Mouse (Mus musculus) central nervous system, embryonic 11.5 days (tissue): Measurements from ENCODE around the gene Oxct2a. TPM values are rescaled to one million over a fixed set of nuclear protein-coding genes. Genes with fewer than 3 reads are reported as not detected.

ENCODE experiments used
- polyA plus RNA-seq: library from polyadenylated mRNA; depleted of rRNA; stranded (reverse); fragments of >200 nt; gene quantifications from 2 replicates; pipeline ENCODE4 v1.2.3, GENCODE M21; 2012; rRNA removed

Gene Oxct2a
- polyA plus RNA-seq, result 0.04 TPM in 1 of 2 replicates, not detected in the other

DNA sequence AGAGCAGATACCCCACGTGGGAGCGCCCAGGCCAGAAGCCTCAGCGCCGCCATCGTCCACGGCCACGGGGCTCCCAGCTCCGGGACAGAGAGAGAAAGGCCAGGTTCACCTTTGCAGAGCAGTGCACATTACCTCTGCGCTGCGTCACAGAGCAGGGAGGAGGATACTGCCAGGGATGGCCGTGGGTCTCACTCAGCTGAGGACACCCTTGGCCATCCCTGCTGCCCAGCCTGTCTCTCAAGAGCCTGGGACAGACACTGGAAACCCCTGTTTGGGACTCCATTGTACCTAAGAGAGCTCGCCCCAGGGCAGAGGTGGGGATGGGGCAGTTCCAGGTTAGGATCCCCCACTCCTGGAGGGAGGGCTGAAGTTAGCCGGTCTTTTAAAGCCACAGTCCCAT lies at the start of gene Oxct2a:
TSS of gene Oxct2a (minus strand) at position 101 of the 400 bp plus-strand sequence.

DNA sequence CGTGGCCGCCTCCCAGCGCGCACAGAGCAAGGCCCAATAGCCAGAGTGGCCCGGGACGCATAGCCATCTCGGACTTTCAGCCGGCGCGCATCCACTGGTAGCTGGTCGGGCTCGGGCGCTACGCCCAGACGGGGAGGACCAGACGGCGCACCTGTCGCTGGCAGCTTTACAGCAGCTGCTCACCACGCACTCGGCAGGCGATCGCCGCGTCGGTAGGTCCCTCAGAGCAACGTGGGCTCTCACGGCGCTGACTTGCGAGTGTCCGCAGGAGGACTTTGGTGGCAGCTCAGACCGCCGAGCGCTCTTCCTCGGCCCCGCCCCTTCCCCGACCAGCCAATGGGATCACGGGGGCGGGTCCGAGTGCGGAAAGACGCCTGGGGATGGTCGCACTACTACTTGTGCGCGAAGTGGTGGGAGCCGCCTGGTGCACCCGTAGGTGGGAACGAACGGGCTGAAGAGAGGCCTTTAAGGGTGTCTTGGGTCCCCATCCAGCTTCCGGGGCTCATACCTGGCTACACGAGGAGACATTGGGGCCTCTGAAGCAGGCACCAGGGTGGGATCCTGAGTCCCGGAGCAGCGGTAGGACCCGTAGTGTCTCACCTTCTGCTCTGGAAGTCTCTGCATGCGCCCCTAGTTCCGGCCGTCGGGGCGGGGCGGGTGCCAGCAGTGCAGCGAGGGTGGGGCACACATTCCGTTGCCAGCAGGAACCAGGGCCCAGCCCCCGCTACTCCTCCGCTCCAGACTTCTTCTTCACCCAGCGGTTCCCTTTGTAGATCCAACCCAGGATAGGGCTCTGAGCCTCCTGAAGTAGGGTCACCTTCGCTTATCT lies 19.4 kb upstream of the Oxct2a start, which contains the start of gene Bmp8a:
TSS of gene Bmp8a (minus strand) at position 611 of the 829 bp plus-strand sequence.

Other genes starting within 250 kb of the Oxct2a start
- 0.17 and 0.39 TPM in 2 replicates for gene Bmp8b, start 218.5 kb downstream of the Oxct2a start, polyA plus RNA-seq
- 0.08 and 0.16 TPM in 2 replicates for gene Oxct2b, start 207.4 kb downstream of the Oxct2a start, polyA plus RNA-seq
- gene Ppie, start 183.7 kb downstream of the Oxct2a start, polyA plus RNA-seq, result 72.2 and 73.3 TPM in 2 replicates
- gene Hpcal4, start 140.4 kb downstream of the Oxct2a start, polyA plus RNA-seq, result 0.34 and 0.41 TPM in 2 replicates
- 0.04 TPM in 1 of 2 replicates, not detected in the other for gene Nt5c1a, start 122.1 kb downstream of the Oxct2a start, polyA plus RNA-seq
- 3.7 and 8.3 TPM in 2 replicates for gene Heyl, start 90.1 kb downstream of the Oxct2a start, polyA plus RNA-seq
- 111 and 116 TPM in 2 replicates for gene Pabpc4, start 61.3 kb downstream of the Oxct2a start, polyA plus RNA-seq
- 0.12 and 0.18 TPM in 2 replicates for gene Bmp8a, start 19.6 kb upstream of the Oxct2a start, polyA plus RNA-seq